Mouse (Mus musculus): Measurements from ENCODE around the gene Samd3.

Gene Samd3

DNA sequence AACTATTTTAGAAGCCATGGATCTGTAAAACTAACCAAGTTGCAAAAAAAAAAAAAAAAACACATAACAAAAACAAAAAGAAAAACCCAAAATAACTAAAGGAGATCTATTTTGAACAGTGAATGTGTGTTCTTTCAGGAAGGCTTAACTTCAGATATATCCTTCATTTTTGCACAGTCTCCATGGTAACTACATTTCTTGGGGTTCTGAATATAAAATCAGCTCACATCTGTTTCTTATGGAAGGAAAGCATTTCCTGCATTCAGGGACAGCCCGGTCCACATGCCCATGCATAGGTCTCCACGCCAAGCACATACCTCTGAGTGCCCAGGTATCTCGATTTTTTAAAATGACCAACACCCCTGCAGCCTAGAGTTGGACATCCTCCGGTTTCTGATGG is 72.8 kb downstream of the Samd3 start:
- DNase-seq (ENCODE audit: low read depth, low spot score), result no peak

DNA sequence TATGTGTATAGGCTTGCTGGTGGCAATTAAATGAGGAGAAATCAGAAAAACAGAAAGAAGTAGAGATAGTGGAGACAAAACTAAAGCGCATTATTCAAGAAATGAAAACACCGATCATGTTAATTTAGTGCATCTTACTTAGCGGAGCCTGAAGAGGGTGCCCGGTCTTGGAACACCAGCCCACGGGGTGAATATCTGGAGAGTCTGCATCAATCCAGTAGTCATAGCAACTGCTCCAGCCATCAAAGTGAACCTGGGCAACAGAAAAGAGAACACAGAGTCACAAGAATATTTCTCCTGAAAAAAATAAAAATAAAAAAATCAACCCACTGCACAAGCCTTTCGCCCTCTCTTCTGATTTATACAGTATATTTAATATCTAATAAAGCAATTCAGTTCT is 74.0 kb downstream of the Samd3 start:
- no peak for DNase-seq (ENCODE audit: low read depth, low spot score)

DNA sequence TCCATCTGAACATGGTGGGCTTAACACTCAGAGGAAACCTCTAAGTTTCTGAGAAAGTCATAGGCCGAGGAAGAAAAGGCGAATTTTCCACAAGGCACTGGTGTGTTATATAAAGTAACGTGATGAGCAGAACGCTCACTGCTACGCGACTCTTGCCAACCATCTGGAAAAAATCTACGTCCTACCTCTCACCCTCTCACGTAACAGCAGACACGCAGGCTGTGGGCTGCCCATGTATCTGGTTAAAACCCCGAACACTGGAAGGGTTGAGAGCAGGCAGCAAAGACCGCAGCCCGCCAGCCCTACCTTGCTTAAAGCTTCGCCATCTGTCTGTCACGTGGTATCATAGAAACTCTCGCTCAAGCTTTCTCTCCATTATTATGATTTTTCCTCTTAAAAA is 84.8 kb downstream of the Samd3 start:
- DNase-seq (ENCODE audit: low read depth, low spot score), result no peak

DNA sequence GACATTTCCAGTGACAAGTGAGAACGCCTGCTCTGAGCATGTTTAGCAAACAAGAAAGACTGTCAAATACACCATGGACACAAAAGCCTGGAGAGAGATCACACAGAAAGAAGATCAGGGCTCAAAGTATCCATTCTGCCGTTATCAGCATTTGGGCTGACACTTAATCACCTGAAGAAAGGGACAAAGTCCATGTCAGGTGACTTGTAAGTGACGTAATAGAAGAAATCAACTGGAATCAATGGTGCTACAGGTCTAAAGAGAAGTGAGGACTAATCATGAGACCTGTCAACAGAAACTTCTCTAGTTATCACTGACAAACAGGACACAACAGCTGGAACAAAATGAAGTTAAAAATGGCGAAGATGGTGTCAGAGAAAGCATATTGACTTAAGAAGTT is 91.2 kb downstream of the Samd3 start:
- DNase-seq (ENCODE audit: low read depth, low spot score), result no peak

Data from embryo, embryonic 11.5 days (tissue).